Mouse (Mus musculus) inflammation-experienced regulatory T-cells (primary cell): ENCODE measurements around the gene Cebpzos. TPM values are rescaled to one million over a fixed set of nuclear protein-coding genes. Genes with fewer than 3 reads are reported as not detected.

Source experiments
- polyA plus RNA-seq, 2 experiments: library from polyadenylated mRNA; unstranded; fragments of 100-300 nt; shearing (Covaris generic); gene quantifications; one replicate each; pipeline ENCODE4 v1.2.1; 2017

Cebpzos gene
- 10 to 100 TPM; 44.9 to 50.4 TPM for polyA plus RNA-seq

GRCm38 (mm10) chr17:78916369-78916813 is at the start of gene Cebpzos:
TSS of gene Cebpzos (plus strand) at chr17:78916500.

GRCm38 (mm10) chr17:78882401-78883112 is 33.7 kb upstream of the Cebpzos start, which contains the start of gene Eif2ak2:
TSS of gene Eif2ak2 (minus strand) at chr17:78882573.

GRCm38 (mm10) chr17:78906892-78907291 is 9.4 kb upstream of the Cebpzos start, which contains the start of gene Sult6b1:
TSS of gene Sult6b1 (minus strand) at chr17:78906992.

GRCm38 (mm10) chr17:78936466-78937228 is 20.3 kb downstream of the Cebpzos start, which contains the start of the genes Cebpz and Ndufaf7:
TSS of gene Cebpz (minus strand) at chr17:78937066.
TSS of gene Ndufaf7 (plus strand) at chr17:78937136.

Other genes with a start within 250 kb of the Cebpzos start
- gene Strn, start 179.3 kb upstream of the Cebpzos start, polyA plus RNA-seq: 10 to 100 TPM; 14.9 to 15.6 TPM
- gene Heatr5b, start 81.1 kb upstream of the Cebpzos start, polyA plus RNA-seq: 10 to 100 TPM; 19.7 to 23.2 TPM
- 10 to 100 TPM; 78.2 to 93.6 TPM for gene Gpatch11, start 80.9 kb upstream of the Cebpzos start, polyA plus RNA-seq
- 10 to 100 TPM; 11.2 to 19.3 TPM for gene Eif2ak2, start 33.9 kb upstream of the Cebpzos start, polyA plus RNA-seq
- under 1 TPM in 1 of 2 experiments, not detected in 1; 0.37 TPM for gene Sult6b1, start 9.5 kb upstream of the Cebpzos start, polyA plus RNA-seq
- gene Cebpz, start 20.6 kb downstream of the Cebpzos start, polyA plus RNA-seq: 10 to 100 TPM; 90.5 to 90.9 TPM
- gene Ndufaf7, start 20.6 kb downstream of the Cebpzos start, polyA plus RNA-seq: 10 to 100 TPM; 39.6 to 47.0 TPM
- 10 to 100 TPM in 1 of 2 experiments, 1 to 10 TPM in 1; 8.9 to 38.1 TPM for gene Prkd3, start 104.3 kb downstream of the Cebpzos start, polyA plus RNA-seq
- gene Qpct, start 135.4 kb downstream of the Cebpzos start, polyA plus RNA-seq: 10 to 100 TPM in 1 of 2 experiments, 1 to 10 TPM in 1; 1.4 to 24.5 TPM